Mouse (Mus musculus) gastrocnemius, postnatal 10 days (tissue): ENCODE data around the gene Rhpn2. TPM values are rescaled to one million over a fixed set of nuclear protein-coding genes. Genes with fewer than 3 reads are reported as not detected.

ENCODE experiments used
- DNase-seq: peaks from one replicate; pipeline ENCODE4 v3.0.0; 2021; ENCODE audit warnings: mixed read lengths
- total RNA-seq, 2 experiments: library from RNA; stranded (reverse); gene quantifications; 2 replicates each; pipeline ENCODE4 v1.2.3; 2021

Rhpn2 gene
- total RNA-seq, 2 experiments from 2014 or later = 0.94 to 1.8 TPM

GRCm38 (mm10) chr7:35347918-35348700 lies 14.1 kb downstream of the Rhpn2 start:
- DNase-seq = no peak

DNA sequence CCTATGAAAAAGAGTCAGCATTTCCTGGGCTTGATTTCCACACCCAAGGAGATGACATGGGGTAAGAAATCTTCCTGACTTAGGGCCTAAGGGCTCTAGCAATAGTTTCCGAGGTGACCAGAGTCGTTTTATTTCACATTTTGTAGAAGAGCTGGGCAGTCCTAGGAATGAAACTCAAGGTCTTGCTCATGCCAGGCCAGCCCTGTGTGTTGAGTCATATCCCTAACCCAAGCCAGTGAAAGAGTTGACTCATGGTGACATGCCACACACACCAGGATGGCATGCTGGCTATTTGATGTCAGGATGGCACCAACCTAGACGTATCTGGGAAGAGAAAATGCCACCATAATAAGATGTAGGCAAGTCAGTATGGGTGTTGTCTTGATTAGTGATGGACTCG lies 15.1 kb downstream of the Rhpn2 start:
- no peak for DNase-seq

- no peak for DNase-seq
Observed at GRCm38 (mm10) chr7:35349886-35350684, 16.1 kb downstream of the Rhpn2 start.

DNA sequence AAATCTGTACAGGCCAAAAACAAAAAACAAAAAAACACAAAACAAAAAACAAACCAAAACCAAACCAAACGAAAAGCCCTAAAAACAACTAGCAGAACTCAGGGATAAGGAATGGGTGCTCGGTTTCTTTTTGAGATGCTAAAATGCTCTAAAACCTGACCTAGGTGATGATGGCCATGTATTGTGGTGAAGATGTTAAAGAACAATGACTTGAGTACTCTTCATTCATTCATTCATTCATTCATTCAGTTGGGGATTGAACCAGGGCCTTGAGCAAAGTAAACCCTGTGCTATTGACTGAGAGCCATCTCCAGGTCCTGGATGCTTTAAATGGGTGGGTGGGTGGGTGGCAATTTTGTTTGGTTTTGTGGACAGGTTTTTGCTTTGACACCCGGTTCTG lies 17.2 kb downstream of the Rhpn2 start:
- DNase-seq = no peak

GRCm38 (mm10) chr7:35353306-35353705 lies 19.3 kb downstream of the Rhpn2 start:
- no peak for DNase-seq

GRCm38 (mm10) chr7:35355303-35355872 lies 21.4 kb downstream of the Rhpn2 start:
- DNase-seq = no peak

DNA sequence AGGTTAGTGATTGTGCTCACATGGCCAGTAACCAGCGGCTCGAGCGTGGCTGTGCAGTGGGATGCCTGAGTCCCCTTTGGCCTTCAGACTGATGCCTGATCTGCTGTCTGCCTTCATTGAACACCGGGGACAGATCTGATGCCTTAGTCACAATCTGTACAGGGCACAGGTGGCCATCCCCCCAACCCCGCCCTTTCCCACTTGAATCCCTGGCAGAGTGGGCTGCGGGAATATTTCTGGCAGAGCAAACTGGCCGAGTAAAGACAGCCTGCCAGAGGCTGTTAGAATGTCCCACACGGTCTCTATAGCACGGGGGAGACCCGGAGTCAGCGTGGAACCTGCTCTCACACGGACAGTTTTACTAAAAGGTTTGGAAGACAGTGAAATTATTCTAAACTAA lies 23.7 kb downstream of the Rhpn2 start:
- no peak for DNase-seq

DNA sequence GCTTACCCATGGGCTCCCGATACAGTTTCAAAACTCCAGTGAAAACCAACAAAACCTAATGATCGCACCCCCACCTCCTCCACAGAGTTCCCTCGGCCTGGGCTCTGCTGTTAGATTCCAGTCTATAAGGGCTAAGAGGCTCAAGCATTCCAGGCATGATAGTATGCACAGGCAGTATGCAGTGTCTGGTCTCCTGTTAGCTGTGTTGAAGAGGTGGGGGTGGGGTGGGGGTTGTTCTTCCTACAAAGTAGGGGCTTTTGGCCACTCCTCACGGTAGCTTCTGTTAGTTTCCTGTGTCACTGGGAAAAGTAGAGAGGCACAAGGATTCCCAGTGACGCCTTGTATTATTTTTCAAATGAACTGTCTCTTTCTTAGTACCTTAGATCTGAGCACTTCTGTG lies 28.3 kb downstream of the Rhpn2 start:
- no peak for DNase-seq

GRCm38 (mm10) chr7:35362868-35363267 lies 28.9 kb downstream of the Rhpn2 start:
- no peak for DNase-seq

GRCm38 (mm10) chr7:35365161-35365910 lies 31.4 kb downstream of the Rhpn2 start:
- DNase-seq = no peak

DNA sequence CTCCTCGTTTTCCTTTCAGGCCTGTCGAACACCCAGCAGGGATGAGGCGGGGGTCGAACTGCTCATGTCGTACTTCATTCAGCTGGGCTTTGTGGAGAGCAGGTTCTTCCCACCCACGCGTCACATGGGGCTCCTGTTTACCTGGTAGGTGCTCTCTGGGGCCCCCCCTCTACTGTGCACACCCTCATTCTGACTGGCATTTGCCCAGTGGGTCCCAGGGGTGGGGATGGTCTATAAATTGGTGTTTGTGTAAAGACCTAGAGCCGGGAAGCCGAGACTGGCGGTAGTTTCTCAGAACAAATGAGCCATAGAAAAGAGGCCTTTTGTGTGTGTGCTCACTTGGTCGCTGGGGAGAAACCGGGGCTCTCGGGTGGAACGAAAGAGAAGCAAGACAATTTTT lies 37.1 kb downstream of the Rhpn2 start:
- DNase-seq = no peak

- DNase-seq = no peak
Observed at GRCm38 (mm10) chr7:35372483-35373017, 38.6 kb downstream of the Rhpn2 start.

- no peak for DNase-seq
Observed at GRCm38 (mm10) chr7:35373146-35373989, 39.4 kb downstream of the Rhpn2 start.

DNA sequence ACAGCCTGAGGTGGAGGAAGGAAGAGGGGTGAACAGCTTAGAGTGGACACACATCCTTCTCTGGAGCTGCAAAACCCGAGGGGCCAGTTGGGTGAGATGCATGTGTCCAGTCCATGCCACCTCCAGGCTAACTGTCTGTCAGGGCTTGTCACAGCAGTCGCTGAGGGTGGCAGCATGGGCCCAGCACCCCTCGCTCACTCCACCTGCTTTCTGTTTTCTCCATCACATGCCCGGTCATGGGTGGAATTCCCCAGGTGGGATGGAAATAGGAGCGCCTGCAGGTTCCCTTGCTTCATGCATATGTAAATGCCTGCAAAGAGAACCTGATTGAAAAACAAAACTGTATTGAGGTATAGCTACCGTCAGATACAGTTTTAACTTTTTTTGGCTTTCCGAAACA lies 40.3 kb downstream of the Rhpn2 start:
- DNase-seq = no peak

GRCm38 (mm10) chr7:35376623-35377022 lies 42.7 kb downstream of the Rhpn2 start:
- DNase-seq = no peak

DNA sequence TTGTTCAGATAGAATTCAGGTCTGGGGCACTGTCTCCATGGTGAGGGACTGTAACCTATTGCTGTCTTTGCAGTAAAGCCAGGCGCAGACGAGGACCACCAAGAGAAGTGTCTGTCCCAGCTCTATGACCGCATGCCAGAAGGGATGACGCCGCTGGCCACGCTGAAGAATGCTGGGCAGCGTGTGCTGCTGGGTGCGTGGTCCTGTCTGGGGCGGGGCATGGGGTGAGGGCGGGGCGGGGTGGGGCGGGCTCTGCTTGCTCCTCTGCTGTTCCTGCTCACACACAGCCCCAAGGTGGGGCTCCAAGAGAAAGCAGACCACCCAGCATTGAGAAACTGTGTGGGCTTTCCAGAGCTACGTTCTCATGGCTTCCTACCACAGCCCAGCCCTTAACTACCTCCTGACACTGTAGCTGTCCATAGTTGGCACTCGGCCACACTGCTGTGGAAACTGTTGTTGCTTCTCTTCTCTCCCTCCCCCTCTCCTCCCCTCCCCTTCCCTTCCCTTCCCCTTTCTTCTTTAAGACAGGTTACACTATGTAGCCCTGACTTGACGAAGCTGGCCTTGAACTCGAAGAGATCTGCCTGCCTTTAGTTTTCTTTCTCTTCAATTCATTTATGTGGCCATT lies 45.6 kb downstream of the Rhpn2 start:
- peak; percentile 10 for DNase-seq

DNA sequence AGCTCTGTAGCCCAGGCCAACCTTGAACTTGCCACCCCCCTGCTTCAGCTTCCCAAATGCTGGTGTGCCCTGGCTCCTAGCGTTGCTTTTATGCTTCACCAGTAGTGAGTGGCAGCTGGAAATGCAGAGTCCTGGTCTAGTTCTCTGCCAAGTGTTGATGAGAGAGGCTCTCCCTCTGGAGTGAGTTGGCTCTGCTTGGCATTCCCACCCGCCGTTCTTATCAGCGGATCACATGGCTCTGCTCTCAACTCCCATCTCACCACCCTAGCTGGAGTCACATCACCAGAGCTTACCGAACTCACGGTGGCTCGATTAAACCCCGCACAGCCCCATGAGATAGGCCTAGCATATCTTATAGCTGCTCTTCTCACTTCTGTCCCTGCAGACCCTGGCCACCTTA lies 46.4 kb downstream of the Rhpn2 start:
- DNase-seq = no peak

- no peak for DNase-seq
Observed at GRCm38 (mm10) chr7:35381861-35382260, 47.9 kb downstream of the Rhpn2 start.

DNA sequence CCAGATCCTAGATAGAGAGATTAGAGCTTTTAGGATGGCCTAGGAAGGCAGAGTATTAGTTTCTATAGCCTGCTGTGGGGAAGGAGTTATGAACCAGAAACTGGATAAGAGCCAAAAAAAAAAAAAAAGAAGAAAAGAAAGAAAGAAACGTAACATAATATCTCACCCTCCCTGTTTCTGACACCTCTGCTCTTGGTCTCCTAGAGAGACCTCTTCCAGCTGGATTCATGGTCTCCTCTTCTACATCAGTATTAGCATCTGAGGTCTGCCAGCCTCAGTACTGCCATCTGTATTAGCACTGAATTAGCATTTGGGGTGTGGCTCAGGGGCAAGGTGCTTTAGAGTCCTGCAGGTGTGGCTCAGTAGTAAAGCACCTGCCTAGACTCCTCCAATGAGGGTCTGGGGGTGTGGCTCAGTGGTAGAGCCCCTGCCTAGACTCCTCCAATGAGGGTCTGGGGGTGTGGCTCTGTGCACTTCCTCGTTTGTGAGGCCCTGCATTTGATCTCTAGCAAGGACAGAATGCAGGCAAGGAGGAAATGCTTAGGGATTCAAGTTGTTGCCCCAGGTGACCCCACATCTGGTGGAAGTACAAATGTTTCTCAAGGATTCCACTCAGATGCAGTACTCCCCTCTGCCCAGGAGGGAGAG lies 48.9 kb downstream of the Rhpn2 start:
- DNase-seq = no peak

DNA sequence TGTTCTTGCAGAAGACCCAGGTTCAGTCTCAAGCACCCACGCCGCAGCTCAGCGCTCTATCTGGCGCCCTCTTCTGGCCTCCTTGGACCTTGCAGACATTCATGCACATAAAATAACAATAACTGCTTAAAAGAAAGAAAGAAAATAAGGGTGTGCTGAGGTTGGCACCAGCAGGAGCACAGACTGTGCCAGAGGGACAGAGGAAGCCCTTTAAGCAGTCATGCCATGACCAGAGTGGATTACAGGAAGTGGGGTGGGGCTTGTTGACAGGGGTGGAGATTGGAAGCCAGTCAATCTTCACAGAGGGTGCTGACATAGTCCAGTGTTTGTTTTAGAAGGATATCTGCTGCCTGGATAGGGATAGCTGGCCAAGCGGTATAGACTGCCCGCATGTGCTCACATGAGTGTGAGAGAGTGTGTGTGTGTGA lies 52.6 kb downstream of the Rhpn2 start:
- peak; percentile 11 for DNase-seq
